Mouse (Mus musculus) T-helper 2 cell (primary cell): ENCODE results near the gene Afp.

Experiments used
- in situ Hi-C: fragments of 300-600 bp; cut with MboI, MseI; formaldehyde crosslinking; loops from one replicate; pipeline ENCODE4 v1.15.1; 2025; ENCODE audit warnings: high pct_unique_total_duplicates

The Afp gene

GRCm38 (mm10) chr5:90490518-90490917 lies at the start of gene Afp:
Gene Afp (plus strand): TSS chr5:90490737.
- in situ Hi-C loops, result loop anchor here (10.0 kb wide), 1 partner anchor 286 kb away; no protein-coding TSS in a partner anchor

GRCm38 (mm10) chr5:90447577-90447976 lies 43.0 kb upstream of the Afp start:
- in situ Hi-C loops, result no loop called here

GRCm38 (mm10) chr5:90449961-90450360 lies 40.6 kb upstream of the Afp start:
- in situ Hi-C loops, result no loop called here

GRCm38 (mm10) chr5:90452711-90453110 lies 37.8 kb upstream of the Afp start:
- in situ Hi-C loops, result no loop called here

- in situ Hi-C loops, result no loop called here
Measured at GRCm38 (mm10) chr5:90457241-90457640, 33.3 kb upstream of the Afp start.

GRCm38 (mm10) chr5:90458727-90459126 lies 31.8 kb upstream of the Afp start:
- in situ Hi-C loops, result no loop called here

GRCm38 (mm10) chr5:90460619-90461018 lies 29.9 kb upstream of the Afp start, which contains the start of gene Alb:
Gene Alb (plus strand): TSS chr5:90460897.
- in situ Hi-C loops, result no loop called here

- in situ Hi-C loops, result no loop called here
Measured at GRCm38 (mm10) chr5:90466806-90467205, 23.7 kb upstream of the Afp start.

GRCm38 (mm10) chr5:90467245-90467644 lies 23.3 kb upstream of the Afp start:
- in situ Hi-C loops, result no loop called here

- in situ Hi-C loops, result loop anchor here (10.0 kb wide), 1 partner anchor 814 kb away; no protein-coding TSS in a partner anchor
Measured at GRCm38 (mm10) chr5:90470836-90471235, 19.7 kb upstream of the Afp start.

GRCm38 (mm10) chr5:90473902-90474301 lies 16.6 kb upstream of the Afp start:
- in situ Hi-C loops, result loop anchor here (10.0 kb wide), 1 partner anchor 811 kb away; no protein-coding TSS in a partner anchor

GRCm38 (mm10) chr5:90474369-90474768 lies 16.2 kb upstream of the Afp start:
- in situ Hi-C loops, result loop anchor here (10.0 kb wide), 1 partner anchor 810 kb away; no protein-coding TSS in a partner anchor

- in situ Hi-C loops, result loop anchor here (10.0 kb wide), 1 partner anchor 808 kb away; no protein-coding TSS in a partner anchor
Measured at GRCm38 (mm10) chr5:90476741-90477140, 13.8 kb upstream of the Afp start.

- in situ Hi-C loops, result loop anchor here (10.0 kb wide), 1 partner anchor 807 kb away; no protein-coding TSS in a partner anchor
Measured at GRCm38 (mm10) chr5:90477308-90478140, 13.0 kb upstream of the Afp start.

GRCm38 (mm10) chr5:90478886-90479285 lies 11.7 kb upstream of the Afp start:
- in situ Hi-C loops, result loop anchor here (10.0 kb wide), 1 partner anchor 806 kb away; no protein-coding TSS in a partner anchor

- in situ Hi-C loops, result no loop called here
Measured at GRCm38 (mm10) chr5:90485597-90485996, 4.9 kb upstream of the Afp start.

- in situ Hi-C loops, result no loop called here
Measured at GRCm38 (mm10) chr5:90488323-90488722, 2.2 kb upstream of the Afp start.

- in situ Hi-C loops, result loop anchor here (10.0 kb wide), 1 partner anchor 288 kb away; no protein-coding TSS in a partner anchor
Measured at GRCm38 (mm10) chr5:90492440-90492839, 1.9 kb downstream of the Afp start.

- in situ Hi-C loops, result loop anchor here (10.0 kb wide), 1 partner anchor 290 kb away; no protein-coding TSS in a partner anchor
Measured at GRCm38 (mm10) chr5:90494308-90494707, 3.8 kb downstream of the Afp start.

- in situ Hi-C loops, result loop anchor here (10.0 kb wide), 1 partner anchor 295 kb away; no protein-coding TSS in a partner anchor
Measured at GRCm38 (mm10) chr5:90499509-90499908, 9.0 kb downstream of the Afp start.

GRCm38 (mm10) chr5:90500714-90501113 lies 10.2 kb downstream of the Afp start:
- in situ Hi-C loops, result loop anchor here (5.0 to 10.0 kb wide), 2 partner anchors 98 to 126 kb away; no protein-coding TSS in a partner anchor

GRCm38 (mm10) chr5:90501752-90502151 lies 11.2 kb downstream of the Afp start:
- in situ Hi-C loops, result loop anchor here (5.0 to 10.0 kb wide), 2 partner anchors 99 to 127 kb away; no protein-coding TSS in a partner anchor
